Mouse (Mus musculus): ENCODE results near the gene Ppia.
"Not testable (repeated sequence)": the region's sequence is repeated elsewhere in the genome, so short reads cannot be mapped to it uniquely, and the experiment has no call there.

The Ppia gene

GRCm38 (mm10) chr11:6404699-6405566 lies 10.3 kb upstream of the Ppia start:
- DNase-seq (ENCODE audit: low spot score): peak; percentile 40

GRCm38 (mm10) chr11:6405591-6406081 lies 9.6 kb upstream of the Ppia start:
- DNase-seq (ENCODE audit: low spot score): no peak

- DNase-seq (ENCODE audit: low spot score): no peak
These were observed 8.7 kb upstream of the Ppia start for GRCm38 (mm10) chr11:6406251-6407161.

- DNase-seq (ENCODE audit: low spot score): no peak
These were observed 8.1 kb upstream of the Ppia start for GRCm38 (mm10) chr11:6407162-6407621.

GRCm38 (mm10) chr11:6410050-6410602 lies 5.1 kb upstream of the Ppia start:
- no peak for DNase-seq (ENCODE audit: low spot score)

- DNase-seq (ENCODE audit: low spot score): not testable (repeated sequence)
These were observed 4.5 kb upstream of the Ppia start for GRCm38 (mm10) chr11:6410755-6411154.

- peak; percentile 47 for DNase-seq (ENCODE audit: low spot score)
These were observed 3.6 kb upstream of the Ppia start for GRCm38 (mm10) chr11:6411684-6412083.

- no peak for DNase-seq (ENCODE audit: low spot score)
These were observed 2.0 kb upstream of the Ppia start for GRCm38 (mm10) chr11:6413264-6413663.

- peak; percentile 95 for DNase-seq (ENCODE audit: low spot score)
These were observed 535 bp downstream of the Ppia start for GRCm38 (mm10) chr11:6415551-6416404.

- DNase-seq (ENCODE audit: low spot score): peak; percentile 71
These were observed 1.3 kb downstream of the Ppia start for GRCm38 (mm10) chr11:6416405-6417034.

GRCm38 (mm10) chr11:6417069-6417468 lies 1.8 kb downstream of the Ppia start:
- no peak for DNase-seq (ENCODE audit: low spot score)

GRCm38 (mm10) chr11:6417490-6417889 lies 2.2 kb downstream of the Ppia start:
- DNase-seq (ENCODE audit: low spot score): no peak

GRCm38 (mm10) chr11:6418751-6419150 lies 3.5 kb downstream of the Ppia start:
- DNase-seq (ENCODE audit: low spot score): no peak

- not testable (repeated sequence) for DNase-seq (ENCODE audit: low spot score)
These were observed 3.9 kb downstream of the Ppia start for GRCm38 (mm10) chr11:6419156-6419555.

- DNase-seq (ENCODE audit: low spot score): no peak
These were observed 5.0 kb downstream of the Ppia start for GRCm38 (mm10) chr11:6420283-6420703.

GRCm38 (mm10) chr11:6420722-6421350 lies 5.6 kb downstream of the Ppia start:
- no peak for DNase-seq (ENCODE audit: low spot score)

- DNase-seq (ENCODE audit: low spot score): no peak
These were observed 14.9 kb downstream of the Ppia start for GRCm38 (mm10) chr11:6430186-6430585.

- DNase-seq (ENCODE audit: low spot score): no peak
These were observed 21.2 kb downstream of the Ppia start for GRCm38 (mm10) chr11:6436442-6436841.

- no peak for DNase-seq (ENCODE audit: low spot score)
These were observed 22.4 kb downstream of the Ppia start for GRCm38 (mm10) chr11:6437667-6438066.

GRCm38 (mm10) chr11:6440171-6440570 lies 24.9 kb downstream of the Ppia start:
- DNase-seq (ENCODE audit: low spot score): no peak

All from ovary, adult 18-20 months (tissue).